Mouse (Mus musculus) cortical plate, adult 2 months (tissue): ENCODE results near the gene Nes.

Experiments used
- CTCF ChIP-seq: fragments of 200-500 bp; IDR thresholded peaks from 2 replicates; pipeline ENCODE4 v1.5.1; 2011; ENCODE audit warnings: mild to moderate bottlenecking, control low read depth, low read length; ENCODE audit not compliant: insufficient read depth; ENCODE audit errors: extremely low read depth
- POLR2A ChIP-seq: fragments of 200-500 bp; IDR thresholded peaks from 2 replicates; pipeline ENCODE4 v1.6.1; 2011; ENCODE audit warnings: mild to moderate bottlenecking, low read length, control low read depth; ENCODE audit not compliant: insufficient read depth; ENCODE audit errors: extremely low read depth

GRCm38 (mm10) chr3:87973593-87974380 is 2.9 kb downstream of the Nes start:
- TF ChIP-seq POLR2A: no peak
- no peak for TF ChIP-seq CTCF
